Mouse (Mus musculus): Measurements from ENCODE around the gene Rab5c.

GRCm38 (mm10) chr11:100671956-100672355 is 66.1 kb downstream of the Rab5c start:
- TF ChIP-seq EP300 (IDR thresholded peaks at IDR 0.05; ENCODE audit: low read depth), result no peak
- no peak for TF ChIP-seq CTCF (IDR thresholded peaks at IDR 0.05; ENCODE audit: low read depth)
